Mouse (Mus musculus): Measurements from ENCODE around the gene Zmym3. TPM values are rescaled to one million over a fixed set of nuclear protein-coding genes. Genes with fewer than 3 reads are reported as not detected.

Zmym3 gene
- polyA plus RNA-seq (2016; fragmentation: Nextera tagmentation; extraction: Ambion mirVana), result 37.5 and 37.8 TPM in 2 replicates

DNA sequence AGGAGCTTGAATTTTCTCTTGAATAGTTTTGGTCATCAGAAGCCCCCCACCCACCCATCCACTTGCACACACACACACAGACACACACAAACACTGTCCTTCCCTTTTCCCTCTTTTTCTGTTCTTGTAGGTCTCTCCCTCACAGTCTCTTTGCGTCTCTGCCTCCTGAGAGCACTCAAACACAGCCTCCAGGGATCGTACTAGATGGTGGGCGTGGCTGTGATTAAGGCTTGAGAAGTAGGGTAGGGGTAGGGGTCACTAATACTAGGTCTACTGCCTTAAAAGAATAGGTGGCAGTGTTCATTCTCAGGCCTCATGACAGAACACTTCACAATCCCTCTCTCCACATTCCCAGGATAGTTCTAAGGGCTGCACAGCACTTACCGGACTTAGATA lies at the start of gene Zmym3:
Gene Zmym3, minus strand, starts transcription at position 150 of the 396 bp plus-strand sequence.
- Histone ChIP-seq H3K36me3 (replicated peaks) (peaks cover 5% of the 10 kb centered on the region), H3K4me3 (replicated peaks) (peak within 1 kb of the TSS; percentile 54), H3K9ac (peak within 1 kb of the TSS; percentile 55), H3K4me1 (peaks cover 16% of the 10 kb centered on the region), H3K9me3 (no peaks in the 10 kb centered on the region), H3K27ac (peak within 1 kb of the TSS; percentile 62; the same call in 1 of the 2 replicates), H3K27me3 (peaks cover 4% of the 10 kb centered on the region; the same call in 1 of the 2 replicates), H3K4me2 (peak within 1 kb of the TSS; percentile 58)
- no peak for ATAC-seq (ENCODE audit: low FRiP score)
- WGBS, result 33% methylated on average over 4 of the region's 4 CpGs

DNA sequence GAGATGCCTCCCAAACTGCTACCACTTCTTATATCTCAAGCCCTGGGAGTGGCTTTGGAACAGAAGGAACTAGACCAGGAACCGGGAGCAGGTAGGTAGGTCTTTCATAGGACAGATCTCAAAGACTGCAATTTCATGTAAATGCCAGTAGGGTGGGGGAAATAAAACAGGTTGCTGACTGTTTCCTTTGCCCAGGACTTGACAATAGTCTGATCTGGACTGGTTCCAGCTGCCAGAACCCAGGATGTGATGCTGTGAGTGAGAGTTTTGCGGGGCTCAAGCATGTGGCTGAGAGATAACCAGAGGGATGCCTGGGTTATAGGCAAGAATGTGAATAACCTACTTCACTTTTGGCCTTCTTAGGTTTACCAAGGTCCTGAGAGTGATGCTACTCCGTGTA lies 30.9 kb upstream of the Zmym3 start:
- no peak overlapping the region for H3K9ac ChIP-seq
- WGBS, result 81% methylated on average over 3 of the region's 3 CpGs
- H3K4me1 ChIP-seq, result no peaks in the 10 kb centered on the region
- H3K9me3 ChIP-seq, result no peaks in the 10 kb centered on the region
- no peaks in the 10 kb centered on the region for H3K27me3 ChIP-seq
- no peak overlapping the region for H3K27ac ChIP-seq
- no peak for ATAC-seq (ENCODE audit: low FRiP score)
- H3K4me3 ChIP-seq (replicated peaks), result no peak overlapping the region
- peaks cover 48% of the 10 kb centered on the region for H3K36me3 ChIP-seq (replicated peaks)
- no peak overlapping the region for H3K4me2 ChIP-seq

DNA sequence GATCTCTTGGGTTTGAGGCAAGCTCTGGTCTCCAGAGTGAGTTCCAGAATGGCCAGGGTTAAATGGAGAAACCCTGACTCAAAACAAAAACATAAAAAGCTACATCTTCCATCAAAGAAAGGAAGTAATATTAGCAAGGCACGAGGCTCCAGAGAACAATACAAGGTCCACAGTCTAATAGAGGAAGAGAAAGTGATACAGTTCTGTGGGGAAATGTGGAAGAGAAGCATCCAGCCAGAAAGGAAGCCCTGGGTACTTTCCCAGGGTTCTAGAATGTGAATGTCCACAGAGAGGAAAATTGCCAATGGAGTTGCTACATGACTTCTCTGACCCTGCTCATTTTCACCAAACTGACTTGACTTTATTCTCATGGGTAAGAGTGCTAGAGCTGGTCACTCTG lies 30.5 kb upstream of the Zmym3 start:
- Histone ChIP-seq H3K27ac (no peak overlapping the region), H3K4me1 (no peaks in the 10 kb centered on the region), H3K9ac (no peak overlapping the region), H3K9me3 (no peaks in the 10 kb centered on the region), H3K4me2 (no peak overlapping the region), H3K27me3 (no peaks in the 10 kb centered on the region), H3K36me3 (replicated peaks) (peaks cover 53% of the 10 kb centered on the region), H3K4me3 (replicated peaks) (no peak overlapping the region)
- WGBS, result 81% methylated on average over 1 of the region's 1 CpGs
- no peak for ATAC-seq (ENCODE audit: low FRiP score)

DNA sequence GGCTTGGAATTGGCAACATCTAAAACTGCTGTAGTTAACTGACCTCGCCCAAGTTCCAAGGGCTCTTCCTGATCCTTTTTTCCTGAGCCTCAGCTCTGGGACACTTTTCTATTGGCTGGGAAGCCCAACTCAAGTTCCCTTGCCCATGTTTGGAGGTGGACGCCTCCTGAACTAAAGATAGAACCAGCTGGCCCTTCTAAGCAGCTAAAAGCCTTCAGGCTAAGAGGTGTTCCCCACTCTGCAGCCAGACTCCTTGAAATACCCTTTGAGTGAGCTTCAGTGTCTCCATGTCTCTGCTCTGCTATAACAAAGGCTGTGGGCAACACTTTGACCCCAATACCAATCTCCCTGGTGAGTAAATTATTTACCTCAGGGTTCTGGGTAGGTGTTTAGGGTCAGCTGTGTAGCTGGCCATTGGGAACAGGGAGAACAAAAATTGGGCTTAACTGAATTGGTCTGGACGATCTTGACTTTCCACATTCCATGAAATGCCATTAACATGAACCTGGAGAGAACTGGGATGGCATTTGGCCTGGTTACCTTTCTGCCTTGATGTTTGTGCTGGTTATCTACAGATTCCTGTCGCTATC lies 28.3 kb upstream of the Zmym3 start, which contains the start of gene Itgb1bp2:
Gene Itgb1bp2, plus strand, starts transcription at position 203 of the 590 bp plus-strand sequence.
- Histone ChIP-seq H3K9ac (no peak within 1 kb of the TSS), H3K36me3 (replicated peaks) (peaks cover 70% of the 10 kb centered on the region), H3K27me3 (no peaks in the 10 kb centered on the region), H3K27ac (no peak within 1 kb of the TSS), H3K9me3 (no peaks in the 10 kb centered on the region), H3K4me1 (no peaks in the 10 kb centered on the region), H3K4me2 (no peak within 1 kb of the TSS), H3K4me3 (replicated peaks) (no peak within 1 kb of the TSS)
- 77% methylated on average over 4 of the region's 4 CpGs for WGBS
- no peak for ATAC-seq (ENCODE audit: low FRiP score)

DNA sequence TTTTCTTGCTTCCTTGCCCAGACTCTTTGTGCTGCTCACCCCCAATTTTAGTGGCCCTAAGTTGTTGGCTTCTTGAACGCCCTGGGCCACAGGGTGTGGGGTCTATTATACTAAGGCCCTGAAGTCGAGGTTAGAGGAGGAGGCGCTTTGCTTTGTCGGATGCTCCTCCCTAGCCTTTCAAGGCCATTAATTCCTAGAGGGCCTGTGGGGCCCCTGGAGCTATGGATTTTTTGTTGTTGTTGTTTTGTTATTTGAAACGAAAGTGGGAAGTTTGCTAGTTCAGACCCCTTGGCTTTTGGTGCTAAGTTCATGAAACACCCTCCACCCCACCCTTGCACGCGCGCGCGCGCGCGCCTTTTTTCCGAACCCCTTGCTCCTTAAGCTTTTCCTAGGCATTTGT lies 9.3 kb upstream of the Zmym3 start:
- peak overlapping the region; percentile 95 for H3K27ac ChIP-seq
- peak overlapping the region; percentile 81 for H3K9ac ChIP-seq
- peak overlapping the region; percentile 62 for H3K4me3 ChIP-seq (replicated peaks)
- H3K4me2 ChIP-seq, result peak overlapping the region; percentile 52
- H3K9me3 ChIP-seq, result no peaks in the 10 kb centered on the region
- peaks cover 16% of the 10 kb centered on the region for H3K36me3 ChIP-seq (replicated peaks)
- WGBS, result 17% methylated on average over 14 of the region's 14 CpGs
- peaks cover 9% of the 10 kb centered on the region for H3K4me1 ChIP-seq
- peak; percentile 60 for ATAC-seq (ENCODE audit: low FRiP score)
- 0 out of 2 replicates have a peak, but pooled peaks cover 4% of the 10 kb centered on the region for H3K27me3 ChIP-seq

DNA sequence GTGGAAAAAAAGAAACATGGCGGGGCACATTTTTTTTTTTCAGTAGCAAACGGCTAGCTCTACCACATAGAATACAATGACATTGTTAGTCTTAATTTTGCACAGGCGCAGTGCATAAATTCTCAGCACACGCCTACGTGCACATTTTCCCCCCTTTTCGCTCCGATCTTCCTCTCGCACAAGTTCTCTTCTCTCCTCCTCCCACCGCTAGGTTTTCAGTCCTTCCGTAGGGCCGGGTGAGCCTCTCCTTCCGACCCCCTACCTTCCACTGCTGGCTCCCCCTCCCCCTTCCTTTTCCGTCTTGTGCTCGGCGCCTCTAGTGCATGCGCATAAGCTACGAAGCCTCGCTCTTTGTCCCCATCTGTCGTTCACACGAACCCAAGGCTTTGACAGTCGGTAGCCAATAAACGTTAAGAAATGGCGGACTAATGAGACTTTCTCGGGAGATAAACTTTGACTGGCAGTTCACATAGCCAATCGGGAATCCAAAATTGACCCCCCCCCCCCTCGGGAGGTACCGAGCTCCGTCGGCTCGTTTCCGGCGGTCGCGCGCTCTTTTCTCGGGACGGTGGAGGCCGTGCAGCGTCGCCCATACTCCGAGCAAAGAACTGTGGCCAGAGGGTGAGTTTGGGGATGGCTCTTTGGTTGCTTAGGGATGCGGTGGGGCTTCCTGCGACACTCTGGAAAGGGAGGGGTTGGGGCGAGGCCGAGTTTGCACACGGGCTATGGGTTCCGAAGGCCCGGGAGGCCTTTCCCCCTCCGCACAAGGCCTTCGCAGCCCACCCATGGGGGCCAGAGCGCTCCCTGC lies 8.7 kb upstream of the Zmym3 start, which contains the start of gene Nono:
Gene Nono, plus strand, starts transcription at position 177 of the 808 bp plus-strand sequence.
- peak within 1 kb of the TSS; percentile 95 for H3K27ac ChIP-seq
- ATAC-seq (ENCODE audit: low FRiP score), result peak; percentile 96
- 19% methylated on average over 51 of the region's 51 CpGs for WGBS
- H3K4me2 ChIP-seq, result peak within 1 kb of the TSS; percentile 52
- H3K4me1 ChIP-seq, result peaks cover 9% of the 10 kb centered on the region
- H3K36me3 ChIP-seq (replicated peaks), result peaks cover 16% of the 10 kb centered on the region
- 0 out of 2 replicates have a peak, but pooled peaks cover 4% of the 10 kb centered on the region for H3K27me3 ChIP-seq
- H3K4me3 ChIP-seq (replicated peaks), result peak within 1 kb of the TSS; percentile 62
- peak within 1 kb of the TSS; percentile 81 for H3K9ac ChIP-seq
- no peaks in the 10 kb centered on the region for H3K9me3 ChIP-seq

DNA sequence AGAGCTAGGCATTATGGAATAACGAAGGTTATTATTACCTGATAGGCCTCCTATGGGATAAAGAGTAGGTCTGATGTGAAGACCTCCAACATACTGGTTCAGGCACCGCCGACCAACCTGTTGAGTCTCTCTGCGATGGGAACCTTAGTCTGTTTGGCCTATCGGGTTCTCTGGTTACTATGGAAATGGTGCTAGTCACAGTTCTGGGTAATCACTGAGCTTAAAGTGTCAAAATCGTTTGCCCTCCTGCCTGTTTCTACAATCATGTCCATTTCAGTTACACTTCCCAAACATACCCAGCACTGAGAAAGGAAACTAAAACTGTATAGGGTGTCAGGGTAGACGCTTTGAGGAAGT lies 8.1 kb upstream of the Zmym3 start:
- Histone ChIP-seq H3K9me3 (no peaks in the 10 kb centered on the region), H3K27me3 (0 out of 2 replicates have a peak, but pooled peaks cover 4% of the 10 kb centered on the region), H3K4me1 (peaks cover 9% of the 10 kb centered on the region), H3K4me3 (replicated peaks) (peak overlapping the region; percentile 29), H3K36me3 (replicated peaks) (peaks cover 16% of the 10 kb centered on the region), H3K4me2 (peak overlapping the region; percentile 39), H3K9ac (no peak overlapping the region), H3K27ac (peak overlapping the region; percentile 95)
- 19% methylated on average over 7 of the region's 7 CpGs for WGBS
- peak; percentile 3; the same call in 1 of the 2 replicates for ATAC-seq (ENCODE audit: low FRiP score)

DNA sequence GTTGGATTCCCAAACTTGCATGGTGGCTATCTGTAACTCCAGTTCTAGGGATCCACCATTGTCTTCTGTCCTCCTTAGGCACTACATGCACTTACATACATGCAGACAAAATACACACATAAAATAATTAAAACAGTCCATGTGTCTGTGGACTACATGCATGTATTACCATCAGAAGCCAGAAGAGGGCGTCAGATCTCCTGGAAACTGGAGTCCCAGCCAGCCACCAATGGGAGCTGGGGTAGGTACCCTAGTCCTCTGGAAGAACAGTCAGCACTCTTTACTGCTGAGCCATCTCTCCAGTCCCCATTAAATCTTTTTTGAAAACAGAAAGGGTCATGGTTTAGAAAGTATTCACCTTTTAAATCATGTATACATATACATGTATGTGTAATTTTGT lies 7.1 kb upstream of the Zmym3 start:
- 6% methylated on average over 1 of the region's 1 CpGs for WGBS
- no peak for ATAC-seq (ENCODE audit: low FRiP score)
- H3K9me3 ChIP-seq, result no peaks in the 10 kb centered on the region
- H3K4me2 ChIP-seq, result no peak overlapping the region
- no peak overlapping the region for H3K4me3 ChIP-seq (replicated peaks)
- peaks cover 12% of the 10 kb centered on the region; the same call in 1 of the 2 replicates for H3K36me3 ChIP-seq (replicated peaks)
- no peak overlapping the region for H3K9ac ChIP-seq
- peaks cover 9% of the 10 kb centered on the region for H3K4me1 ChIP-seq
- 0 out of 2 replicates have a peak, but pooled peaks cover 4% of the 10 kb centered on the region for H3K27me3 ChIP-seq
- H3K27ac ChIP-seq, result no peak overlapping the region

DNA sequence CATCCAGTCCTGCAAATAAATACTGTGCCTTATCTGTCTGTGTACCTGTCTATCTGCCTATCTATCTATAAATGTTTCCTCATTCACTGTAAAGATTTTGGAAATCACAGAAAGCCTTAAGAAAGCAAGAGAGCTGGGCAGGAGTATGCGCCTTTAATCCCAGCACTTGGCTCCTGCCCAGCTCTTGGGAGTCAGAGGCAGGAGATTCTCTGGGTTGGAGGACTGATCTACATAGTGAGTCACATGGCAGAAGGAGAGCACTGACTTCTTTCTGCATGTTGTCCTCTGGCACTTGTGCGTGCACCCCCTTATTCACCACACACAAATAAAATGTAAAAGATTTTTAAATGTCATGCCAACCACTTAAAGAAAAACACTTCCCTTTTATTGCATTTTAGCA lies 2.8 kb upstream of the Zmym3 start:
- no peak overlapping the region for H3K9ac ChIP-seq
- ATAC-seq (ENCODE audit: low FRiP score), result no peak
- H3K4me3 ChIP-seq (replicated peaks), result no peak overlapping the region
- H3K27ac ChIP-seq, result no peak overlapping the region
- no peaks in the 10 kb centered on the region for H3K27me3 ChIP-seq
- H3K36me3 ChIP-seq (replicated peaks), result no peaks in the 10 kb centered on the region
- H3K9me3 ChIP-seq, result no peaks in the 10 kb centered on the region
- H3K4me2 ChIP-seq, result no peak overlapping the region
- 78% methylated on average over 2 of the region's 2 CpGs for WGBS
- peaks cover 9% of the 10 kb centered on the region for H3K4me1 ChIP-seq

DNA sequence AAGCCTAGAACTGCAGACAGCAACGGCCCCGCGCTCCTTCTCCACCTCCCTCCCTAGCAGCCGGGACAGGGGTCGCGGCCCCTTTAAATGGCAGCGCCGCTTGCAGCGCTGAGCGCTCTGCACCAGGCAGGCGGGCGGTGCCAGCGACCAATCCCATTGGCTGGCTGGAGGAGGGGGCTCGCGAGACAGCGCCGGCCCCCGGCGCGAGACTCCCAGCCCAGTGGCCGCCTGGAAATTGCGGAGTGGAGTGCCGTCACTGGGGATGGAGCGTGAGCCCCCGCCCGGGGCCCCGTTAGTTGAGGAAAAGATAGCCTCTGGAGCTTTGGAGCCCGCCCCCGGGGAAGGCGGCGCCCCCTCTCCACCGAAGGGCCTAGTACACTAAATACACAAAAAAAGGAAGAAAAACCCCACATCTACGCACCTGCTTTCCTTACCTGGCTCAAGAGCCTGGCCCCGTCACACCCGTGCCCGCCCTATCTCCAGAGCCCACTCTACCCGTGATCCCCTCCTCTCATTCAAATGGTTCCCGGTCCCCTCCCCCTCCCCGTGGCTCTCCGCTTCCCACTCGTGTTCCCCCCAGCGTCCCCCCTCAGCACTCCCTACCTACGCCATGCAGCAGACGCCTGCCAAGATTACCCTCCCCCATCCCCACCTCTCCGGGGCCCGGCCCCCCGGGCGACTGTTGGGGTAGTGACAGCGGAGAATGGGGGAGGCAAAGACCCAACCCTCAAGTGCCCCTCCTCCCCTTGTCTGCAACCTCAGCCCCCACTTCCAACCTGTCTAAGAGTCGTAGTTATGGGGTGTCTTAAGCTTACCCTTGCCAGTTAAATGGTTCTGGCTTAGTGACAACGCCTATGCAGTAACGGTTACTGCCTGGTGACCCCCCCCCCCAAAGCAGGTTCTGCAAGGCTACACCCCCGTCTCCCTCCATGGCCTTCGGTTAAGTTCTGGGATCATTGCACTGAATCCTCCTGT lies 637 bp downstream of the Zmym3 start:
- no peaks in the 10 kb centered on the region for H3K9me3 ChIP-seq
- peak overlapping the region; percentile 58 for H3K4me2 ChIP-seq
- peaks cover 16% of the 10 kb centered on the region for H3K4me1 ChIP-seq
- peak overlapping the region; percentile 59 for H3K9ac ChIP-seq
- H3K27ac ChIP-seq, result peak overlapping the region; percentile 62
- peak; percentile 97 for ATAC-seq (ENCODE audit: low FRiP score)
- peaks cover 10% of the 10 kb centered on the region for H3K36me3 ChIP-seq (replicated peaks)
- WGBS, result 16% methylated on average over 51 of the region's 54 CpGs
- H3K4me3 ChIP-seq (replicated peaks), result peak overlapping the region; percentile 54
- peaks cover 4% of the 10 kb centered on the region; the same call in 1 of the 2 replicates for H3K27me3 ChIP-seq

DNA sequence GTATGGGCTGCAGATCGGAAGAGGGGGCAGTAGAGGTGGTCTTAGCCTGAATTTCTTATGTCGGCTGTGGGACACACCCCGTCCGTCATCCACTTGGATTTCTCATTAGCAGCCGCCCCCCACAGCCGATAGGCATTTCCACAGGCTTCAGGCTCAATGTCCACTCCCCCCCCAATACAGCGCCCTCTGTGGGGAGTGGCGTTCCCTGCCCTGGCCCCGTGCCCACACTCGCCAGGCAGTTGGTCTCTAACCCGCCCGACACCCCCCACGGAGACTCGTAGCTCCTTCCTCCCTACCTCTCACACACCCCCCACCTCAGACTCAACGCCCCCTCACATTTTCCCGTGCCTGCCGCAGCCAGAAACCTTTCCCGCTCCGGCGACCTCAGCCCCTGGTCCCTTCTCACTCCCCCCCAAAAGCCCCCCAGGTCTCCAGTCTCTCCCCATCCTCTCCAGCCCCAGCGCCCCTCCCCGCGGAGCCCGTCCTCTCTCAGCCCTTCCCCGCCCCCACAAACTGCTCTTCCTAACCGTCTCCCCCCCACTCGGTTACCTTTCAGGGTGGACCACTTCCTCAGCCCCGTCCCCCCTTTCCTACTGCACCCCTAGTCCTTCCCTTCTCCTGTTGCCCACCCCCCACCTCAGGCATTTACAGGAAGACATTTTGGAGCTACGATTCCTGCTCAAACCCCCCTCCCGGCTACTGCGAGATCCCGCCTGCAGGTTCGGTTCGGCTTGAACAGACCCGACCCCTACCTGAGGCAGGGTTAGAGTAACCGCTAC lies 1.5 kb downstream of the Zmym3 start:
- Histone ChIP-seq H3K4me1 (peaks cover 16% of the 10 kb centered on the region), H3K9me3 (no peaks in the 10 kb centered on the region), H3K4me3 (replicated peaks) (peak overlapping the region; percentile 54), H3K27me3 (peaks cover 4% of the 10 kb centered on the region; the same call in 1 of the 2 replicates), H3K27ac (peak overlapping the region; percentile 46; the same call in 1 of the 2 replicates), H3K9ac (peak overlapping the region; percentile 59), H3K36me3 (replicated peaks) (peaks cover 13% of the 10 kb centered on the region), H3K4me2 (peak overlapping the region; percentile 58)
- ATAC-seq (ENCODE audit: low FRiP score), result peak; percentile 27; the same call in 1 of the 2 replicates
- 29% methylated on average over 35 of the region's 36 CpGs for WGBS
